Mouse (Mus musculus): ENCODE measurements around the gene Rabggtb. TPM values are rescaled to one million over a fixed set of nuclear protein-coding genes. Genes with fewer than 3 reads are reported as not detected.

The Rabggtb gene
- polyA plus RNA-seq, 1 experiment from 2014 or later, result 39.7 TPM

DNA sequence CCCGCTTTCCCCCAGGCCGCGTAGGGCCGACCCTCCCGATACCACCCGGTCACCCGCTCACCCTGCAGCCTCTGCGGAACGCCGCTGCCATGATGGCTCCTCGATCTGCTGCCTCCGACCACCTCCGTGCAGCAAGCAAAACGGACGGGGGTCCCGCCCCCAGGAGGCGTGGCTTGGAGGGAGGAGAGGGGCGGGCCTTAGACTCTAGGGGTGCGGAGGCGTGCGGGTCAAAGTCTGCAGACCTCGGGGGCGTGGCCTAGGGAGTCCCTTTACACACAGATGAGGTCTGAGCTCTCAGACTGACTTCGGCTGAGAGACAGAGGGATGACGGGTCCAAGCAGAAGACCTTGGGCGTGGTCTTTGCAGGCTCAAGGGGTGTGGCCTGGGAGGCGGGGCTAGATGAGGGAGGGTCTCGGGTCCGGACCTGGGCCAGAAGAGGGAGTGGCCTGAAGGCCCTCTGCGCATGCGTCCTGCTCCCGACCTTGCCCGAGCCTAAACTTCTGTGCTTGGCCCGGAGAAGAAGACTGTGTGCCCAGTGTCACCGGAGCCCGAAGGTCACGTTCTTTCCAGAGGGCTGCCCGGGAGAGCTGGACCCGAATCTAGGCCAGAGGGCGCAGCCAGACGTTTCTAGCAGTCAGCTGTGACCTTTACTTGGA is 31.7 kb upstream of the Rabggtb start, which contains the start of gene Acadm:
Gene Acadm (minus strand): TSS at position 298 of the 656 bp plus-strand sequence.
- H3K4me2 ChIP-seq (ENCODE audit: low read depth), result peak within 1 kb of the TSS; percentile 72
- no peaks in the 10 kb centered on the region for H3K36me3 ChIP-seq (ENCODE audit: control insufficient read depth, insufficient read depth, low read length)
- ATAC-seq (ENCODE audit: insufficient read depth, low FRiP score, low TSS enrichment) (peak; percentile 98), DNase-seq (ENCODE audit: low spot score) (peak; percentile 98)
- H3K9ac ChIP-seq (ENCODE audit: low read length), result peak within 1 kb of the TSS; percentile 57
- H3K4me3 ChIP-seq (ENCODE audit: low read depth, low read length), result peak within 1 kb of the TSS; percentile 55
- H3K27me3 ChIP-seq (ENCODE audit: control insufficient read depth, insufficient read depth, low read length), result no peaks in the 10 kb centered on the region
- H3K9me3 ChIP-seq (ENCODE audit: control insufficient read depth, low read length), result no peaks in the 10 kb centered on the region
- WGBS, result under 1% methylated on average over 39 of the region's 41 CpGs
- peaks cover 3% of the 10 kb centered on the region for H3K4me1 ChIP-seq (ENCODE audit: control insufficient read depth, insufficient read depth, low read length)
- peak within 1 kb of the TSS; percentile 49; the same call in 1 of the 2 replicates for H3K27ac ChIP-seq (ENCODE audit: low read depth, low read length)

DNA sequence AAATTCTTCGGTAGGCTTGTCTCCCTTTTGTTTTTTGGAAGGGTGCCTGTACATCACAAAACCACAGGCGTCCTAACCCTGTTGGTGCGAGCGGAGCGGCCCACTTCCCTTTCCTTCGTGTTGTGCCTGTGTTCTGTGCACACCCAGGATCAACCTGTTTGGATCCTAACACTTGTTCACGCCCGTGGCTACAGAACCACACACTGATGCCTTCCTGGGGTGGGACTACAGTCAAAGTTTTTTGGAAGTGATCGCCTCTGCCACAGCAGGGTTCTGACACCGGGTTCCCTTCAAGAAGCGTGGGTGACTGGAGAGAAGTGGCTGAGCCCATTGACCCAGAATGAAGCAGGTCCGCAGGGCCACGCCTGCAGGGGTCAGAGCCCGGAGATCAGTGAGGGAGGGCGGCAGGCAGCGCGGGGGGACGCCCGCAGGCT is 31.1 kb upstream of the Rabggtb start:
- DNase-seq (ENCODE audit: low spot score), result no peak
- Histone ChIP-seq H3K27me3 (ENCODE audit: control insufficient read depth, insufficient read depth, low read length) (no peaks in the 10 kb centered on the region), H3K9ac (ENCODE audit: low read length) (peak overlapping the region; percentile 57), H3K9me3 (ENCODE audit: control insufficient read depth, low read length) (no peaks in the 10 kb centered on the region), H3K27ac (ENCODE audit: low read depth, low read length) (peak overlapping the region; percentile 49; the same call in 1 of the 2 replicates), H3K4me1 (ENCODE audit: control insufficient read depth, insufficient read depth, low read length) (peaks cover 3% of the 10 kb centered on the region), H3K36me3 (ENCODE audit: control insufficient read depth, insufficient read depth, low read length) (no peaks in the 10 kb centered on the region), H3K4me2 (ENCODE audit: low read depth) (peak overlapping the region; percentile 72), H3K4me3 (ENCODE audit: low read depth, low read length) (peak overlapping the region; percentile 55)
- under 1% methylated on average over 17 of the region's 19 CpGs for WGBS
- no peak; the same call in 1 of the 2 replicates for ATAC-seq (ENCODE audit: insufficient read depth, low FRiP score, low TSS enrichment)

GRCm38 (mm10) chr3:153943003-153943640 is 30.3 kb upstream of the Rabggtb start:
- Histone ChIP-seq H3K9ac (ENCODE audit: low read length) (no peak overlapping the region; the same call in 1 of the 2 replicates), H3K36me3 (ENCODE audit: control insufficient read depth, insufficient read depth, low read length) (no peaks in the 10 kb centered on the region), H3K27me3 (ENCODE audit: control insufficient read depth, insufficient read depth, low read length) (no peaks in the 10 kb centered on the region), H3K27ac (ENCODE audit: low read depth, low read length) (no peak overlapping the region), H3K4me1 (ENCODE audit: control insufficient read depth, insufficient read depth, low read length) (peaks cover 3% of the 10 kb centered on the region), H3K4me3 (ENCODE audit: low read depth, low read length) (peak overlapping the region; percentile 55), H3K9me3 (ENCODE audit: control insufficient read depth, low read length) (no peaks in the 10 kb centered on the region), H3K4me2 (ENCODE audit: low read depth) (peak overlapping the region; percentile 72)
- DNase-seq (ENCODE audit: low spot score), result no peak
- WGBS, result 51% methylated on average over 12 of the region's 12 CpGs
- ATAC-seq (ENCODE audit: insufficient read depth, low FRiP score, low TSS enrichment), result no peak

- peaks cover 3% of the 10 kb centered on the region for H3K4me1 ChIP-seq (ENCODE audit: control insufficient read depth, insufficient read depth, low read length)
- H3K27me3 ChIP-seq (ENCODE audit: control insufficient read depth, insufficient read depth, low read length), result no peaks in the 10 kb centered on the region
- DNase-seq (ENCODE audit: low spot score) (no peak), ATAC-seq (ENCODE audit: insufficient read depth, low FRiP score, low TSS enrichment) (no peak)
- no peak overlapping the region for H3K4me2 ChIP-seq (ENCODE audit: low read depth)
- no peaks in the 10 kb centered on the region for H3K9me3 ChIP-seq (ENCODE audit: control insufficient read depth, low read length)
- H3K36me3 ChIP-seq (ENCODE audit: control insufficient read depth, insufficient read depth, low read length), result no peaks in the 10 kb centered on the region
- H3K4me3 ChIP-seq (ENCODE audit: low read depth, low read length), result no peak overlapping the region
- H3K27ac ChIP-seq (ENCODE audit: low read depth, low read length), result no peak overlapping the region
- 96% methylated on average over 13 of the region's 13 CpGs for WGBS
- H3K9ac ChIP-seq (ENCODE audit: low read length), result no peak overlapping the region
Observed at GRCm38 (mm10) chr3:153941613-153942012, 28.8 kb upstream of the Rabggtb start.

DNA sequence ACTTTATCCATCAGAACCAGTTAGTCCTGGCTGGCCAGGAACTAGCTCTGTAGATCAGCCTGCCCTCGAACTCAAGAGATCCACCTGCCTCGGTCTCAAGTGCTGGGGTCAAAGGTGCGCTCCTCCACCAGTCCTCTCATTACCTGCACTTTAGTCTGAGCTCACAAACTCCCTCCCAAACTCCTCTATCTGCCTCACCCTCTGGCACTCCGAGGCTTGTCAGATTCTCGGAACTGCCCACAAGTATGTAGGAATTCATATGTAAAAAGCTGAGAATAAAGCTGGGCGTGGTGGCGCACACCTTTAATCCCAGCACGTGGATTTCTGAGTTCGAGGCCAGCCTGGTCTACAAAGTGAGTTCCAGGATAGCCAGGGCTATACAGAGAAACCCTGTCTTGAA is 27.7 kb upstream of the Rabggtb start:
- Histone ChIP-seq H3K4me3 (ENCODE audit: low read depth, low read length) (no peak overlapping the region), H3K4me1 (ENCODE audit: control insufficient read depth, insufficient read depth, low read length) (peaks cover 3% of the 10 kb centered on the region), H3K9me3 (ENCODE audit: control insufficient read depth, low read length) (no peaks in the 10 kb centered on the region), H3K4me2 (ENCODE audit: low read depth) (no peak overlapping the region), H3K9ac (ENCODE audit: low read length) (no peak overlapping the region), H3K27ac (ENCODE audit: low read depth, low read length) (no peak overlapping the region), H3K36me3 (ENCODE audit: control insufficient read depth, insufficient read depth, low read length) (0 out of 2 replicates have a peak, but pooled peaks cover 3% of the 10 kb centered on the region), H3K27me3 (ENCODE audit: control insufficient read depth, insufficient read depth, low read length) (no peaks in the 10 kb centered on the region)
- 95% methylated on average over 9 of the region's 9 CpGs for WGBS
- DNase-seq (ENCODE audit: low spot score), result no peak
- no peak for ATAC-seq (ENCODE audit: insufficient read depth, low FRiP score, low TSS enrichment)

DNA sequence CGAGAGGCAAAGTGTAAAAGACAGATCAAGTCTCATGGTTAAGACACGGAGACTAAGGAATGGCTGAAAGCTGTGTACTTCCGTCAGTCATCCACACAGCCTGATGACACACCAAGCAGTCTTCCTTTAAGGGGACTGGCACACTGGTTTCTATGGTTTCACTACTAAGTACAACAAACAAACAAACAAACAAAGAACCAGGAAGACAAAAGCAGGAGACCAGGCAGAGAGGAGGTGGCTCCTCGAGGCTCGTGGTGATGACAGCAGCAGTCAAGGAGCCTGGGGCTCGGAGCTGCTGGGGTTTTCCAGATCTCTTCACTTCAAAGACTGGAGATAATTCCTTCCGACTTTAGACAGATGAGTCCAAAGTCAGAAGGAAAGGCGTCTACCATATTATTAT is 27.2 kb upstream of the Rabggtb start:
- DNase-seq (ENCODE audit: low spot score) (no peak), ATAC-seq (ENCODE audit: insufficient read depth, low FRiP score, low TSS enrichment) (no peak)
- 0 out of 2 replicates have a peak, but pooled peaks cover 3% of the 10 kb centered on the region for H3K36me3 ChIP-seq (ENCODE audit: control insufficient read depth, insufficient read depth, low read length)
- H3K27me3 ChIP-seq (ENCODE audit: control insufficient read depth, insufficient read depth, low read length), result no peaks in the 10 kb centered on the region
- no peak overlapping the region for H3K4me3 ChIP-seq (ENCODE audit: low read depth, low read length)
- H3K9me3 ChIP-seq (ENCODE audit: control insufficient read depth, low read length), result no peaks in the 10 kb centered on the region
- H3K9ac ChIP-seq (ENCODE audit: low read length), result no peak overlapping the region
- H3K4me1 ChIP-seq (ENCODE audit: control insufficient read depth, insufficient read depth, low read length), result peaks cover 3% of the 10 kb centered on the region
- no peak overlapping the region for H3K4me2 ChIP-seq (ENCODE audit: low read depth)
- WGBS, result 90% methylated on average over 8 of the region's 8 CpGs
- H3K27ac ChIP-seq (ENCODE audit: low read depth, low read length), result no peak overlapping the region

GRCm38 (mm10) chr3:153937116-153937810 is 24.5 kb upstream of the Rabggtb start:
- Histone ChIP-seq H3K4me1 (ENCODE audit: control insufficient read depth, insufficient read depth, low read length) (no peaks in the 10 kb centered on the region), H3K9me3 (ENCODE audit: control insufficient read depth, low read length) (no peaks in the 10 kb centered on the region), H3K36me3 (ENCODE audit: control insufficient read depth, insufficient read depth, low read length) (0 out of 2 replicates have a peak, but pooled peaks cover 4% of the 10 kb centered on the region), H3K27me3 (ENCODE audit: control insufficient read depth, insufficient read depth, low read length) (no peaks in the 10 kb centered on the region), H3K4me3 (ENCODE audit: low read depth, low read length) (no peak overlapping the region), H3K27ac (ENCODE audit: low read depth, low read length) (no peak overlapping the region), H3K9ac (ENCODE audit: low read length) (no peak overlapping the region), H3K4me2 (ENCODE audit: low read depth) (no peak overlapping the region)
- ATAC-seq (ENCODE audit: insufficient read depth, low FRiP score, low TSS enrichment) (no peak), DNase-seq (ENCODE audit: low spot score) (no peak)
- 94% methylated on average over 17 of the region's 17 CpGs for WGBS

DNA sequence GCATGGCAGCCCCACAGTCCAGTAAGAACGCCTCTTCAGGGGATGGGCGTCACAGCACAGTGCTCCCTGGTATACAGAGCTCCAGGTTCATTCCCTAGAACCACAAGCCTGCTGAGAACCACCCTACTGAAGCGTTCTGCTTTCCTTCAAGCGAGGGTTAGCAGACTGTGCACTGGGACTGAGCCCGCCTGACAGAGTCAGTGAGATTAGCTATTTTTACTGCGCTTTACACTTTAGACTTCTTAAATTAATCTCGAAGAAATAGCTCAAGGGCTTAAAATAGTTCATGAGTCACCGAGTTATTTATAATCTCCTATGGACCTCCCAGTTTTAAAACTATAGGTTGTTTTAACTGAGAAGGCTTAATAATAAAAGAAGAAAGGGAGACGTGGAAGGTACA is 23.1 kb upstream of the Rabggtb start:
- H3K4me1 ChIP-seq (ENCODE audit: control insufficient read depth, insufficient read depth, low read length), result no peaks in the 10 kb centered on the region
- 0 out of 2 replicates have a peak, but pooled peaks cover 4% of the 10 kb centered on the region for H3K36me3 ChIP-seq (ENCODE audit: control insufficient read depth, insufficient read depth, low read length)
- H3K9ac ChIP-seq (ENCODE audit: low read length), result no peak overlapping the region
- ATAC-seq (ENCODE audit: insufficient read depth, low FRiP score, low TSS enrichment) (no peak), DNase-seq (ENCODE audit: low spot score) (no peak)
- no peak overlapping the region for H3K27ac ChIP-seq (ENCODE audit: low read depth, low read length)
- no peak overlapping the region for H3K4me3 ChIP-seq (ENCODE audit: low read depth, low read length)
- WGBS, result 95% methylated on average over 9 of the region's 9 CpGs
- no peaks in the 10 kb centered on the region for H3K9me3 ChIP-seq (ENCODE audit: control insufficient read depth, low read length)
- H3K27me3 ChIP-seq (ENCODE audit: control insufficient read depth, insufficient read depth, low read length), result no peaks in the 10 kb centered on the region
- no peak overlapping the region for H3K4me2 ChIP-seq (ENCODE audit: low read depth)
